Mouse (Mus musculus): ENCODE results near the gene Pou3f3. TPM values are rescaled to one million over a fixed set of nuclear protein-coding genes. Genes with fewer than 3 reads are reported as not detected.

The Pou3f3 gene
- polyA plus RNA-seq, 1 experiment, result 0.09 TPM

- Histone ChIP-seq H3K4me3 (ENCODE audit: control insufficient read depth, insufficient read depth, low read length) (no peak overlapping the region), H3K27me3 (ENCODE audit: control insufficient read depth, insufficient read depth, low read length) (no peaks in the 10 kb centered on the region), H3K27ac (ENCODE audit: control insufficient read depth, insufficient read depth, low read length) (no peak overlapping the region), H3K4me1 (replicated peaks; ENCODE audit: control insufficient read depth, insufficient read depth, low read length) (no peaks in the 10 kb centered on the region), H3K36me3 (ENCODE audit: control insufficient read depth, insufficient read depth, low read length) (no peaks in the 10 kb centered on the region)
- no peak for DNase-seq
- no peak for TF ChIP-seq POLR2A (IDR thresholded peaks at IDR 0.05; ENCODE audit: control insufficient read depth, extremely low read depth, insufficient read depth, low read length, poor library complexity)
- 91% methylated on average over 5 of the region's 5 CpGs for WGBS
These were observed 31.6 kb downstream of the Pou3f3 start for GRCm38 (mm10) chr1:42727161-42727560.

GRCm38 (mm10) chr1:42727676-42728075 is 32.1 kb downstream of the Pou3f3 start:
- DNase-seq, result no peak
- TF ChIP-seq CTCF (IDR thresholded peaks at IDR 0.05; ENCODE audit: borderline replicate concordance, control insufficient read depth, extremely low read depth, insufficient read depth, low read length, poor library complexity) (no peak), POLR2A (IDR thresholded peaks at IDR 0.05; ENCODE audit: control insufficient read depth, extremely low read depth, insufficient read depth, low read length, poor library complexity) (no peak)
- H3K27me3 ChIP-seq (ENCODE audit: control insufficient read depth, insufficient read depth, low read length), result no peaks in the 10 kb centered on the region
- H3K4me1 ChIP-seq (replicated peaks; ENCODE audit: control insufficient read depth, insufficient read depth, low read length), result no peaks in the 10 kb centered on the region
- no peak overlapping the region for H3K27ac ChIP-seq (ENCODE audit: control insufficient read depth, insufficient read depth, low read length)
- H3K4me3 ChIP-seq (ENCODE audit: control insufficient read depth, insufficient read depth, low read length), result no peak overlapping the region
- WGBS, result 85% methylated on average over 7 of the region's 7 CpGs
- H3K36me3 ChIP-seq (ENCODE audit: control insufficient read depth, insufficient read depth, low read length), result no peaks in the 10 kb centered on the region

GRCm38 (mm10) chr1:42741383-42742241 is 46.0 kb downstream of the Pou3f3 start:
- Histone ChIP-seq H3K4me3 (ENCODE audit: control insufficient read depth, insufficient read depth, low read length) (no peak overlapping the region), H3K36me3 (ENCODE audit: control insufficient read depth, insufficient read depth, low read length) (no peaks in the 10 kb centered on the region), H3K27ac (ENCODE audit: control insufficient read depth, insufficient read depth, low read length) (no peak overlapping the region), H3K4me1 (replicated peaks; ENCODE audit: control insufficient read depth, insufficient read depth, low read length) (no peaks in the 10 kb centered on the region), H3K27me3 (ENCODE audit: control insufficient read depth, insufficient read depth, low read length) (no peaks in the 10 kb centered on the region)
- 85% methylated on average over 16 of the region's 16 CpGs for WGBS
- no peak for DNase-seq
- TF ChIP-seq CTCF (IDR thresholded peaks at IDR 0.05; ENCODE audit: borderline replicate concordance, control insufficient read depth, extremely low read depth, insufficient read depth, low read length, poor library complexity) (no peak), POLR2A (IDR thresholded peaks at IDR 0.05; ENCODE audit: control insufficient read depth, extremely low read depth, insufficient read depth, low read length, poor library complexity) (no peak)

- H3K27ac ChIP-seq (ENCODE audit: control insufficient read depth, insufficient read depth, low read length), result no peak overlapping the region
- TF ChIP-seq CTCF (IDR thresholded peaks at IDR 0.05; ENCODE audit: borderline replicate concordance, control insufficient read depth, extremely low read depth, insufficient read depth, low read length, poor library complexity) (no peak), POLR2A (IDR thresholded peaks at IDR 0.05; ENCODE audit: control insufficient read depth, extremely low read depth, insufficient read depth, low read length, poor library complexity) (no peak)
- no peak overlapping the region for H3K4me3 ChIP-seq (ENCODE audit: control insufficient read depth, insufficient read depth, low read length)
- WGBS, result 94% methylated on average over 4 of the region's 4 CpGs
- no peaks in the 10 kb centered on the region for H3K4me1 ChIP-seq (replicated peaks; ENCODE audit: control insufficient read depth, insufficient read depth, low read length)
- H3K36me3 ChIP-seq (ENCODE audit: control insufficient read depth, insufficient read depth, low read length), result no peaks in the 10 kb centered on the region
- no peak for DNase-seq
- H3K27me3 ChIP-seq (ENCODE audit: control insufficient read depth, insufficient read depth, low read length), result no peaks in the 10 kb centered on the region
These were observed 46.6 kb downstream of the Pou3f3 start for GRCm38 (mm10) chr1:42742242-42742560.

GRCm38 (mm10) chr1:42745047-42745446 is 49.5 kb downstream of the Pou3f3 start:
- H3K36me3 ChIP-seq (ENCODE audit: control insufficient read depth, insufficient read depth, low read length), result no peaks in the 10 kb centered on the region
- 11% methylated on average over 3 of the region's 3 CpGs for WGBS
- no peak for DNase-seq
- no peak overlapping the region for H3K4me3 ChIP-seq (ENCODE audit: control insufficient read depth, insufficient read depth, low read length)
- no peaks in the 10 kb centered on the region for H3K27me3 ChIP-seq (ENCODE audit: control insufficient read depth, insufficient read depth, low read length)
- TF ChIP-seq POLR2A (IDR thresholded peaks at IDR 0.05; ENCODE audit: control insufficient read depth, extremely low read depth, insufficient read depth, low read length, poor library complexity), result no peak
- TF ChIP-seq CTCF (IDR thresholded peaks at IDR 0.05; ENCODE audit: borderline replicate concordance, control insufficient read depth, extremely low read depth, insufficient read depth, low read length, poor library complexity), result no peak
- H3K27ac ChIP-seq (ENCODE audit: control insufficient read depth, insufficient read depth, low read length), result no peak overlapping the region
- H3K4me1 ChIP-seq (replicated peaks; ENCODE audit: control insufficient read depth, insufficient read depth, low read length), result no peaks in the 10 kb centered on the region

- DNase-seq, result no peak
- Histone ChIP-seq H3K4me3 (ENCODE audit: control insufficient read depth, insufficient read depth, low read length) (no peak overlapping the region), H3K27me3 (ENCODE audit: control insufficient read depth, insufficient read depth, low read length) (no peaks in the 10 kb centered on the region), H3K4me1 (replicated peaks; ENCODE audit: control insufficient read depth, insufficient read depth, low read length) (no peaks in the 10 kb centered on the region), H3K36me3 (ENCODE audit: control insufficient read depth, insufficient read depth, low read length) (no peaks in the 10 kb centered on the region), H3K27ac (ENCODE audit: control insufficient read depth, insufficient read depth, low read length) (no peak overlapping the region)
- WGBS, result 86% methylated on average over 6 of the region's 6 CpGs
- TF ChIP-seq POLR2A (IDR thresholded peaks at IDR 0.05; ENCODE audit: control insufficient read depth, extremely low read depth, insufficient read depth, low read length, poor library complexity) (no peak), CTCF (IDR thresholded peaks at IDR 0.05; ENCODE audit: borderline replicate concordance, control insufficient read depth, extremely low read depth, insufficient read depth, low read length, poor library complexity) (no peak)
These were observed 54.1 kb downstream of the Pou3f3 start for GRCm38 (mm10) chr1:42749536-42750292.

Other genes with a start within 250 kb of the Pou3f3 start
- gene Mrps9, start 155.5 kb downstream of the Pou3f3 start, polyA plus RNA-seq (2012; rRNA removed), result 27.7 and 37.1 TPM in 2 replicates